Mouse (Mus musculus) midbrain, embryonic 12.5 days (tissue): ENCODE measurements at regions not wholly inside any gene's neighbourhood (a gene's known extent, or its start where the extent isn't known, plus 50 kb on each side); places are given as distances from the start of the nearest gene placed in this dataset.
"Not testable (repeated sequence)": the region's sequence is repeated elsewhere in the genome, so short reads cannot be mapped to it uniquely, and the experiment has no call there.

ENCODE experiments used
- ATAC-seq: fragments of 200-750 bp; cut with Nextera tagmentation; 2 replicates; pipeline ENCODE4 v1.8.0; 2017; ENCODE audit warnings: low read depth, moderate TSS enrichment, moderate library complexity; ENCODE audit not compliant: low FRiP score
- H3K27ac ChIP-seq: fragments of 300-500 bp; sonication (generic); replicated peaks from 2 replicates; pipeline ENCODE4 v1.5.1; 2016; ENCODE audit warnings: mild to moderate bottlenecking
- H3K27me3 ChIP-seq: fragments of 300-500 bp; sonication (generic); 2 replicates; pipeline ENCODE4 v1.6.1; 2016; ENCODE audit warnings: mild to moderate bottlenecking
- H3K36me3 ChIP-seq: fragments of 300-500 bp; sonication (generic); 2 replicates; pipeline ENCODE4 v1.6.1; 2016
- H3K4me1 ChIP-seq: fragments of 300-500 bp; sonication (generic); 2 replicates; pipeline ENCODE4 v1.6.1; 2016
- H3K4me2 ChIP-seq: fragments of 300-500 bp; sonication (generic); replicated peaks from 2 replicates; pipeline ENCODE4 v1.6.1; 2016; ENCODE audit warnings: mild to moderate bottlenecking, moderate library complexity
- H3K4me3 ChIP-seq: fragments of 300-500 bp; sonication (generic); 2 replicates; pipeline ENCODE4 v1.5.1; 2016; ENCODE audit warnings: mild to moderate bottlenecking
- H3K9ac ChIP-seq: fragments of 300-500 bp; sonication (generic); replicated peaks from 2 replicates; pipeline ENCODE4 v1.6.1; 2016; ENCODE audit warnings: mild to moderate bottlenecking, moderate library complexity
- H3K9me3 ChIP-seq: fragments of 300-500 bp; sonication (generic); 2 replicates; pipeline ENCODE4 v1.6.1; 2016; ENCODE audit warnings: mild to moderate bottlenecking
- WGBS: fragments of 180-500 bp; shearing (Covaris S2); methylation state at CpG from one replicate; pipeline ENCODE4 v1.1.7; 2016; 5-methylcytosine and 5-hydroxymethylcytosine counted together

DNA sequence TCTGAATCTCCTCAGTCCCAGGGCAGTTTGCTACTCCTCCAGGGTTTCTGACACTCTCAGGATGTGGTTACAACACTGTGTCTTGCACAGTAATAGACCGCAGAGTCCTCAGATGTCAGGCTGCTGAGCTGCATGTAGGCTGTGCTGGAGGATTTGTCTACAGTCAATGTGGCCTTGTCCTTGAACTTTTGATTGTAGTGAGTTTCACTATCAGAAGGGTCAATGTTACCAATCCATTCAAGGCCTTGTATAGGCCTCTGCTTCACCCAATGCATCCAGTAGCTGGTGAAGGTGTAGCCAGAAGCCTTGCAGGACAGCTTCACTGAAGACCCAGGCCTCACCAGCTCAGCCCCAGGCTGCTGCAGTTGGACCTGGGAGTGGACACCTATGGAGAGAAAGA, 902.1 kb upstream of the Zfp386 start:
- H3K4me2 ChIP-seq, H3K36me3 ChIP-seq, H3K27ac ChIP-seq, ATAC-seq, H3K4me1 ChIP-seq, H3K9ac ChIP-seq, H3K9me3 ChIP-seq, H3K27me3 ChIP-seq, H3K4me3 ChIP-seq: not testable (repeated sequence)
- WGBS, result 93% methylated on average over 1 of the region's 1 CpGs

- 84% methylated on average over 2 of the region's 2 CpGs for WGBS
Observed at GRCm38 (mm10) chr12:115146471-115146870, 901.1 kb upstream of the Zfp386 start.

DNA sequence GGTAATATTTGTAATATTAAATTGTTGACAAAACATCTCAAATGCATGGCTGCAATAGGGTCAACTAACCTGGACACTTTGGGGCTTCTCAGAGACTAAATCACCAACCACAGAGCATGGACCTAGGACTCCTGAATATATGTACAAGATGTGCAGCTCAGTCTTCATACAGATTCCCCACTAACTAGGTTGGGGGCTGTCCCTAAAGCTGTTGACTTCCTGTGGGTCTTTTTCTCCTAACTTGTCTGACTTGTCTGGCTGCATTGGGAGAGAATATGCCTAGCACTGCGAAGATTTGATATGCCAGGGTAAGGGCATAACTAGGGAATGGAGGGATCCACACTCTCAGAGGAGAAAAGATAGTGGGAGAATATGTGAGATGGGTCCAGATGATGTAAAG, 895.6 kb upstream of the Zfp386 start:
- H3K4me2 ChIP-seq, H3K36me3 ChIP-seq, H3K9me3 ChIP-seq, ATAC-seq, H3K4me3 ChIP-seq, H3K4me1 ChIP-seq, H3K27ac ChIP-seq, H3K27me3 ChIP-seq, H3K9ac ChIP-seq: not testable (repeated sequence)
- 52% methylated on average over 1 of the region's 1 CpGs for WGBS

More at GRCm38 (mm10) chr12:115146471-115146870, 901.1 kb upstream of the Zfp386 start:
- H3K9ac ChIP-seq, H3K27me3 ChIP-seq, ATAC-seq, H3K9me3 ChIP-seq, H3K4me2 ChIP-seq, H3K27ac ChIP-seq, H3K4me3 ChIP-seq, H3K36me3 ChIP-seq, H3K4me1 ChIP-seq: not testable (repeated sequence)

GRCm38 (mm10) chr12:115158231-115158630, 889.3 kb upstream of the Zfp386 start:
- not testable (repeated sequence) for H3K4me1 ChIP-seq, H3K27me3 ChIP-seq, H3K9ac ChIP-seq, H3K36me3 ChIP-seq, H3K27ac ChIP-seq, H3K4me2 ChIP-seq, ATAC-seq, H3K4me3 ChIP-seq, H3K9me3 ChIP-seq
- WGBS, result 80% methylated on average over 2 of the region's 2 CpGs

DNA sequence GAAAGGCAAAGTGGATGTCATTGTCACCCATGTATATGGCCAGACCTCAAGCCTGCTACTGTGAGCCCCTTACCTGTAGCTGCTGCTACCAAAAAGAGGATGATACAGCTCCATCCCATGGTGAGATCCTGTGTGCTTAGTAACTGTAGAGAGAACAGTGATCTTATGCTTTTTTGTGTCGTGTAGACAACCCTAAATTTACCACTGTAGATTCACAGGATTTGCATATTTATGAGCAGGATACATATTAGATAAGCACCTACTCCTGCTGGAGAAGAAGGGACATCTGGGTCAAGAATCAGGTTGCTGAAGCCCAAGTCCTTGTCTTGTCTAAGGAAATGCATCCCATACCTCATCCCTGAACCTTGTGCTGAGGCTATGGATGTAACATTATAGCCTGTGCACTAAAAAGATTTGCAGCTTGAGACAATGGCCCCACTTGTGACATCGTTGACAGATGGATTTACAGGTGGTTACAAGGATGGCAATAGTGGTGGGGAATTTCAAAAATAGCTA, 888.7 kb upstream of the Zfp386 start:
- H3K36me3 ChIP-seq, ATAC-seq, H3K4me3 ChIP-seq, H3K27ac ChIP-seq, H3K9me3 ChIP-seq, H3K4me2 ChIP-seq, H3K27me3 ChIP-seq, H3K9ac ChIP-seq, H3K4me1 ChIP-seq: not testable (repeated sequence)
- WGBS, result 57% methylated on average over 1 of the region's 2 CpGs

GRCm38 (mm10) chr12:115165499-115165898, 882.0 kb upstream of the Zfp386 start:
- WGBS, result 69% methylated on average over 2 of the region's 2 CpGs
- not testable (repeated sequence) for H3K9ac ChIP-seq, ATAC-seq, H3K4me2 ChIP-seq, H3K27me3 ChIP-seq, H3K4me1 ChIP-seq, H3K36me3 ChIP-seq, H3K4me3 ChIP-seq, H3K9me3 ChIP-seq, H3K27ac ChIP-seq

- H3K4me3 ChIP-seq, H3K4me1 ChIP-seq, H3K27ac ChIP-seq, H3K9me3 ChIP-seq, ATAC-seq, H3K36me3 ChIP-seq, H3K27me3 ChIP-seq, H3K9ac ChIP-seq, H3K4me2 ChIP-seq: not testable (repeated sequence)
- 70% methylated on average over 1 of the region's 1 CpGs for WGBS
Observed at GRCm38 (mm10) chr12:115166006-115166405, 881.5 kb upstream of the Zfp386 start.

- no peaks in the 10 kb centered on the region for H3K4me1 ChIP-seq
- no peak overlapping the region for H3K4me3 ChIP-seq
- ATAC-seq, result no peak
- 0 out of 2 replicates have a peak, but pooled peaks cover 8% of the 10 kb centered on the region for H3K9me3 ChIP-seq
- no peak overlapping the region for H3K27ac ChIP-seq
- 87% methylated on average over 2 of the region's 2 CpGs for WGBS
- H3K4me2 ChIP-seq, result no peak overlapping the region
- no peak overlapping the region for H3K9ac ChIP-seq
- no peaks in the 10 kb centered on the region for H3K27me3 ChIP-seq
- H3K36me3 ChIP-seq, result no peaks in the 10 kb centered on the region
Observed at GRCm38 (mm10) chr12:115193482-115194103, 853.9 kb upstream of the Zfp386 start.

DNA sequence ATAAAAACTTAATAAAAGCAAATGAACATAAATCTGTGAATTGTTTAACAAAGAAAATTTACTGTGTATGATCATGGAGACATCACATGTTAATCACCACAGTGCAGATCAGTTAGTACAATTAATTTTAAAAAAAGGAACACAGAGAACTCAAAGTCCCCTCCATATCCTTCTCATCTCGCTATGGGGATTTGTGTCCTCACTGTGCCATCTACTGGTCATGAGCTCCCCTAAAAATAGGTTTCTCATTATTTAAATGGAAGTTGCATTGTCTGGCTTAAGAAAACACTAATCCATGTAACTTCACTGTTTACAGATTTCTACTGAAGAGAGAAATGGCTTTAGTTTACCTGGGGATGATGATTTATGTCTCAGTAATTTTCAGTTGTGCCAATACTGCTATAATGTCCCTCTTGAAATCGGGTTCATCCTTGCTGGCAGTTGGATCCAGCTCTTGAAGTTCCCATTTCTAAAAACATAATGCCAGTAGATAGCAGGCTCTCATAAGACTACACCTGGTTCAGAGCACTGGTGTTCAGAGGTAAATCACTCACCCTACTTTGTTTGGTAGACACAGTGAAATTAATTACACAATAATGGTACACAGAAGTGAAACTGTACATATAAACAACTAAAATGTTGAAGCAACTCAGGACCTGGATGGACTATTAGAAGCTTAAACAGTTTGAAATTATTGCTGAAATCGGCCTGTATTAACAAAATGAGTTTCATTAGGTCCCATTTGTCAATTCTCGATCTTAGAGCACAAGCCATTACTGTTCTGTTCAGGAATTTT, 850.0 kb upstream of the Zfp386 start:
- Histone ChIP-seq H3K4me1 (no peaks in the 10 kb centered on the region), H3K4me3 (no peak overlapping the region), H3K36me3 (no peaks in the 10 kb centered on the region), H3K9ac (no peak overlapping the region), H3K9me3 (0 out of 2 replicates have a peak, but pooled peaks cover 4% of the 10 kb centered on the region), H3K4me2 (no peak overlapping the region), H3K27me3 (no peaks in the 10 kb centered on the region), H3K27ac (no peak overlapping the region)
- WGBS, result 73% methylated on average over 4 of the region's 4 CpGs
- no peak for ATAC-seq

- not testable (repeated sequence) for H3K4me2 ChIP-seq, H3K27ac ChIP-seq, H3K9me3 ChIP-seq, H3K4me1 ChIP-seq, H3K27me3 ChIP-seq, ATAC-seq, H3K9ac ChIP-seq, H3K4me3 ChIP-seq, H3K36me3 ChIP-seq
- WGBS, result 91% methylated on average over 2 of the region's 2 CpGs
Observed at GRCm38 (mm10) chr12:115207833-115208448, 839.6 kb upstream of the Zfp386 start.

- Histone ChIP-seq H3K36me3 (no peaks in the 10 kb centered on the region), H3K4me2 (no peak overlapping the region), H3K9ac (no peak overlapping the region), H3K27ac (no peak overlapping the region), H3K9me3 (peaks cover 27% of the 10 kb centered on the region; the same call in 1 of the 2 replicates), H3K4me3 (no peak overlapping the region), H3K4me1 (no peaks in the 10 kb centered on the region), H3K27me3 (no peaks in the 10 kb centered on the region)
- ATAC-seq, result no peak
- WGBS, result 57% methylated on average over 2 of the region's 2 CpGs
Observed at GRCm38 (mm10) chr12:115222671-115223070, 824.9 kb upstream of the Zfp386 start.

DNA sequence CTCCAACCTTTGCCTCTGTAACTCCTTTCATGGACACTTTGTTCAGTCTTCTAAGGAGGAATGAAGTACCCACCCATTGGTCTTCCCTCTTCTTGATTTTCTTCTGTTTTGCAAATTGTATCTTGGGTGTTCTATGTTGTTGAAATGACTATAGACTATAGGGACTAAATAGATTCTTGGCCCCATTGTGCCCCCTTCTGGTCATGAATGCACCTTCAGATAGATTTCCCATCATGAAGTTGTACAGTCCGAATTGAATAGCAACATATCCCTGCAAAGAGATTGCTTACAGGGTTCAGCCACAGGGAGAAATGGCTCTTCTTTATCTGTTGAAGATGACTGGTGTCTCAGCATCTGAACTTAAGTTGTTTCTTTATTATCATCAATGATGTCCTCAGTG, 817.6 kb upstream of the Zfp386 start:
- Histone ChIP-seq H3K4me3 (no peak overlapping the region), H3K9ac (no peak overlapping the region), H3K4me1 (no peaks in the 10 kb centered on the region), H3K9me3 (peaks cover 28% of the 10 kb centered on the region; the same call in 1 of the 2 replicates), H3K27ac (no peak overlapping the region), H3K4me2 (no peak overlapping the region), H3K27me3 (no peaks in the 10 kb centered on the region), H3K36me3 (no peaks in the 10 kb centered on the region)
- ATAC-seq, result no peak
- 67% methylated on average over 1 of the region's 1 CpGs for WGBS
